Mouse (Mus musculus) limb, embryonic 11.5 days (tissue): ENCODE results near the gene Vwa7. TPM values are rescaled to one million over a fixed set of nuclear protein-coding genes. Genes with fewer than 3 reads are reported as not detected.
"Not testable (repeated sequence)": the region's sequence is repeated elsewhere in the genome, so short reads cannot be mapped to it uniquely, and the experiment has no call there.

ENCODE experiments used
- ATAC-seq: fragments of 200-750 bp; cut with Nextera tagmentation; 2 replicates; pipeline ENCODE4 v1.8.0; 2017; ENCODE audit warnings: low read depth; ENCODE audit not compliant: insufficient number of reproducible peaks, low FRiP score, low TSS enrichment
- DNase-seq: peaks from one replicate; pipeline ENCODE4 v3.0.0-alpha.2; 2015; ENCODE audit warnings: low spot score
- H3K27ac ChIP-seq: fragments of 300-500 bp; sonication (generic); replicated peaks from 2 replicates; pipeline ENCODE4 v1.5.1; 2014; ENCODE audit warnings: low read depth, mild to moderate bottlenecking, low read length
- H3K27me3 ChIP-seq: fragments of 300-500 bp; sonication (generic); 2 replicates; pipeline ENCODE4 v1.6.1; 2014; ENCODE audit warnings: mild to moderate bottlenecking, low read length, mixed read lengths; ENCODE audit not compliant: control insufficient read depth, insufficient read depth
- H3K36me3 ChIP-seq: fragments of 300-500 bp; sonication (generic); 2 replicates; pipeline ENCODE4 v1.6.1; 2014; ENCODE audit warnings: mild to moderate bottlenecking, low read length, moderate library complexity, mixed read lengths; ENCODE audit not compliant: control insufficient read depth, insufficient read depth
- H3K4me1 ChIP-seq: fragments of 300-500 bp; sonication (generic); 2 replicates; pipeline ENCODE4 v1.6.1; 2014; ENCODE audit warnings: low read length, mixed read lengths; ENCODE audit not compliant: control insufficient read depth, insufficient read depth
- H3K4me2 ChIP-seq: fragments of 300-500 bp; sonication (generic); 2 replicates; pipeline ENCODE4 v1.6.1; 2014; ENCODE audit warnings: low read depth, mild to moderate bottlenecking, moderate library complexity; ENCODE audit not compliant: severe bottlenecking
- H3K4me3 ChIP-seq: fragments of 300-500 bp; sonication (generic); 2 replicates; pipeline ENCODE4 v1.5.1; 2014; ENCODE audit warnings: low read depth, low read length
- H3K9ac ChIP-seq: fragments of 300-500 bp; sonication (generic); 2 replicates; pipeline ENCODE4 v1.6.1; 2014; ENCODE audit warnings: mild to moderate bottlenecking, low read length
- H3K9me3 ChIP-seq: fragments of 300-500 bp; sonication (generic); 2 replicates; pipeline ENCODE4 v1.6.1; 2016; ENCODE audit warnings: low read length; ENCODE audit not compliant: control insufficient read depth
- WGBS: fragments of 180-500 bp; shearing (Covaris S2); extraction: QIAGEN DNeasy Blood & Tissue Kit; methylation state at CpG from one replicate; pipeline ENCODE4 v1.1.7; 2014; 5-methylcytosine and 5-hydroxymethylcytosine counted together
- polyA plus RNA-seq: library from polyadenylated mRNA; unstranded; fragments of >200 nt; fragmentation: Nextera tagmentation; extraction: Ambion mirVana; gene quantifications from 2 replicates; pipeline ENCODE4 v1.2.1, GENCODE M21; 2014

Gene Vwa7
- polyA plus RNA-seq, 1 experiment from 2014 or later, result 0.07 TPM

DNA sequence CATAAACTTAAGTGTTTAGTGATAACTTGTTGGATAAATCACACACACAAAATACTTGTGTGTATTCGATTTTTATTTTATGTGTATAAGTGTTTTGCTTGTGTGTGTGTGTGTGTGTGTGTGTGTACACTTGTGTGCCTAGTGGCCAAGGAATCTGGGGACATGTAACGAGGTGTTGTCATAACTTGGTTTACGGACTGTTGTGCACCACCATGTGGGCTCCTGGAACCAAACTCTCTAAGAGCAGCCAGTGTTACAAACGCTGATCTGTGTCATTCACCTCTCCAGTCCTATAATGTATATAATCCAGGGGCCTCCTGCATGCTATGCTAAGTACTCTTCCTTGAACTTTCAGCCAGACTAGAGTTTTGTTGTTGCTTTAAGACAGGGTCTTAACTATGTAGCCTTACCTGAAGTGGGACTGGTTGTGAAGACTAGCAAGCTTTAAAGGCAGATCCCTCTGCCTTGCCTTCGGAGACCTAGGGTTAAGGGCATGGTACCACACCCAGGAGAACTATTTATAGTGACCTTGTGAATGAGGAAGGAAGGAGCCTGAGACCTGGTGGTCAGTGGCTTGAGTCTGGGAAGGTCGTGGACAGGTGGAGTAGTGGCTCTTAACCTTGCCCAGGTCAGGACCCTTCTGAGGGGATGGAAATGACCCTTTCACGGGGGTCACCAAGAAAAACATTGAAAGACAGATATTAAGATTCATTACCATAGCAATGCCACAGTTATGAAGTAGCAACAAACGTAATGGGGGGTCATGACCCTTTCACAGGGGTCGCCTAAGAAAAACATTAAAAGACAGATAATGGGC, 13.1 kb upstream of the Vwa7 start:
- H3K4me1 ChIP-seq, result peaks cover 16% of the 10 kb centered on the region
- peak overlapping the region; percentile 70 for H3K4me3 ChIP-seq
- DNase-seq (no peak), ATAC-seq (no peak)
- WGBS, result 67% methylated on average over 9 of the region's 9 CpGs
- H3K4me2 ChIP-seq, result peak overlapping the region; percentile 82; the same call in 1 of the 2 replicates
- H3K36me3 ChIP-seq, result peaks cover 26% of the 10 kb centered on the region
- H3K27me3 ChIP-seq, result no peaks in the 10 kb centered on the region
- H3K27ac ChIP-seq, result no peak overlapping the region
- H3K9ac ChIP-seq, result peak overlapping the region; percentile 91; the same call in 1 of the 2 replicates
- no peaks in the 10 kb centered on the region for H3K9me3 ChIP-seq

GRCm38 (mm10) chr17:35004075-35004717, 12.2 kb upstream of the Vwa7 start:
- peaks cover 24% of the 10 kb centered on the region for H3K36me3 ChIP-seq
- DNase-seq, result no peak
- WGBS, result 93% methylated on average over 17 of the region's 17 CpGs

GRCm38 (mm10) chr17:35005158-35005557, 11.2 kb upstream of the Vwa7 start:
- H3K4me1 ChIP-seq, result peaks cover 14% of the 10 kb centered on the region
- H3K27me3 ChIP-seq, result no peaks in the 10 kb centered on the region
- H3K36me3 ChIP-seq, result peaks cover 27% of the 10 kb centered on the region
- no peak overlapping the region for H3K9ac ChIP-seq
- H3K4me2 ChIP-seq, result no peak overlapping the region
- 93% methylated on average over 10 of the region's 10 CpGs for WGBS
- no peak for DNase-seq
- H3K27ac ChIP-seq, result no peak overlapping the region
- H3K9me3 ChIP-seq, result no peaks in the 10 kb centered on the region
- H3K4me3 ChIP-seq, result no peak overlapping the region
- ATAC-seq, result no peak

More at GRCm38 (mm10) chr17:35004075-35004717, 12.2 kb upstream of the Vwa7 start:
- no peak for ATAC-seq
- Histone ChIP-seq H3K4me3 (no peak overlapping the region), H3K27me3 (no peaks in the 10 kb centered on the region), H3K27ac (no peak overlapping the region), H3K9ac (no peak overlapping the region), H3K4me2 (no peak overlapping the region), H3K4me1 (peaks cover 16% of the 10 kb centered on the region), H3K9me3 (no peaks in the 10 kb centered on the region)

- Histone ChIP-seq H3K36me3 (peaks cover 33% of the 10 kb centered on the region), H3K4me1 (peaks cover 14% of the 10 kb centered on the region)
- H3K4me2 ChIP-seq, H3K9me3 ChIP-seq, H3K4me3 ChIP-seq, H3K27ac ChIP-seq, H3K9ac ChIP-seq, H3K27me3 ChIP-seq, DNase-seq, ATAC-seq: not testable (repeated sequence)
- WGBS, result 94% methylated on average over 4 of the region's 5 CpGs
Measured at GRCm38 (mm10) chr17:35005902-35006301, 10.5 kb upstream of the Vwa7 start.

- H3K4me1 ChIP-seq, result peaks cover 10% of the 10 kb centered on the region
- DNase-seq, result no peak
- no peaks in the 10 kb centered on the region for H3K9me3 ChIP-seq
- no peaks in the 10 kb centered on the region for H3K27me3 ChIP-seq
- no peak overlapping the region for H3K4me3 ChIP-seq
- no peak overlapping the region for H3K9ac ChIP-seq
- WGBS, result 96% methylated on average over 7 of the region's 7 CpGs
- H3K4me2 ChIP-seq, result no peak overlapping the region
- H3K27ac ChIP-seq, result no peak overlapping the region
- ATAC-seq, result no peak
- H3K36me3 ChIP-seq, result peaks cover 48% of the 10 kb centered on the region
Measured at GRCm38 (mm10) chr17:35007387-35007991, 8.9 kb upstream of the Vwa7 start.

GRCm38 (mm10) chr17:35009586-35009985, 6.8 kb upstream of the Vwa7 start:
- H3K27ac ChIP-seq, result no peak overlapping the region
- H3K4me3 ChIP-seq, result no peak overlapping the region
- no peaks in the 10 kb centered on the region for H3K27me3 ChIP-seq
- H3K9ac ChIP-seq, result no peak overlapping the region
- 94% methylated on average over 7 of the region's 7 CpGs for WGBS
- H3K36me3 ChIP-seq, result peaks cover 68% of the 10 kb centered on the region
- no peaks in the 10 kb centered on the region for H3K9me3 ChIP-seq
- no peak overlapping the region for H3K4me2 ChIP-seq
- no peak for ATAC-seq
- no peak for DNase-seq
- no peaks in the 10 kb centered on the region for H3K4me1 ChIP-seq

DNA sequence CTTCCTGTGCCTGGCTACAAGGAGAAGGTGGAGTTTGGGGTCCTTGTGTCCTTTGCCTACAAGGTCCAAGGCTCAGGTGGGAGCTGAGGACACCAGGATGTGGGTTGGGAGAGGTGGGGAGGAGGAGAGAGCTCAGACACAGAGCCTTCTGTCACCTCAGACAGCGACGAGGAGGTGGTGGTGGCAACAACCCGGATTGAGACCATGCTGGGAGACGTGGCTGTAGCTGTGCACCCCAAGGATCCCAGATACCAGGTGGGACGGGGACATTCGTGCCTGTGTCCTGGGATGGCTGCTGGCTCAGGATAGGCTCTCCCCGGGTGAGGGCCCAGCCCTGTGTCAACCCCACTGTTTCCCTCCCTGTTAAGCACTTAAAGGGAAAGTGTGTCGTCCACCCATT, 4.9 kb upstream of the Vwa7 start:
- 92% methylated on average over 8 of the region's 8 CpGs for WGBS
- ATAC-seq (no peak), DNase-seq (no peak)
- no peak overlapping the region for H3K4me3 ChIP-seq
- H3K27ac ChIP-seq, result no peak overlapping the region
- H3K9ac ChIP-seq, result no peak overlapping the region
- no peak overlapping the region for H3K4me2 ChIP-seq
- H3K4me1 ChIP-seq, result no peaks in the 10 kb centered on the region
- H3K9me3 ChIP-seq, result no peaks in the 10 kb centered on the region
- H3K36me3 ChIP-seq, result peaks cover 76% of the 10 kb centered on the region
- no peaks in the 10 kb centered on the region for H3K27me3 ChIP-seq

DNA sequence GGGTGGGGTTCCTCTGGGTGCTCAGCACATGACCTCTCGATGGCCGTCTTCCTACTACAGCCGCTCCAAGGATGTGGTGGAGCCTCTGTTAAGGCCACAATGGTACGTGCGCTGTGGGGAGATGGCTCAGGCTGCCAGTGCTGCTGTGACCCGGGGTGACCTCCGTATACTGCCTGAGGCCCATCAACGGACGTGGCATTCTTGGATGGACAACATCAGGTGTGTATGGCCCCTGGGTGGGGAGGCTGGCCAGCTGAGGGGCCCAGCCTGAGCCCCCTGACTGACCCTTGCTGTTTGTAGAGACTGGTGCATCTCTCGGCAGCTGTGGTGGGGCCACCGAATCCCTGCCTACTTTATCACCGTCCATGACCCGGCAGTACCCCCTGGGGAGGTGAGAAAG, 3.9 kb upstream of the Vwa7 start:
- Histone ChIP-seq H3K4me2 (no peak overlapping the region), H3K27me3 (no peaks in the 10 kb centered on the region), H3K9ac (no peak overlapping the region), H3K4me1 (no peaks in the 10 kb centered on the region), H3K4me3 (no peak overlapping the region), H3K9me3 (no peaks in the 10 kb centered on the region), H3K36me3 (peaks cover 73% of the 10 kb centered on the region), H3K27ac (no peak overlapping the region)
- DNase-seq (no peak), ATAC-seq (no peak)
- 85% methylated on average over 13 of the region's 13 CpGs for WGBS
